Mouse (Mus musculus) forebrain, embryonic 11.5 days (tissue): ENCODE measurements around the gene Anks1. TPM values are rescaled to one million over a fixed set of nuclear protein-coding genes. Genes with fewer than 3 reads are reported as not detected.

ENCODE experiments used
- ATAC-seq: fragments of 200-750 bp; cut with Nextera tagmentation; replicated peaks from 2 replicates; pipeline ENCODE4 v1.8.0; 2017; ENCODE audit warnings: moderate TSS enrichment; ENCODE audit not compliant: low FRiP score
- DNase-seq: peaks from one replicate; pipeline ENCODE4 v3.0.0-alpha.2; 2017; ENCODE audit warnings: low spot score
- H3K27ac ChIP-seq: fragments of 300-500 bp; sonication (generic); 2 replicates; pipeline ENCODE4 v1.5.1; 2014; ENCODE audit warnings: low read depth, low read length
- H3K27me3 ChIP-seq: fragments of 300-500 bp; sonication (generic); 2 replicates; pipeline ENCODE4 v1.6.1; 2014; ENCODE audit warnings: mild to moderate bottlenecking, low read length, mixed read lengths; ENCODE audit not compliant: control insufficient read depth, insufficient read depth
- H3K36me3 ChIP-seq: fragments of 300-500 bp; sonication (generic); 2 replicates; pipeline ENCODE4 v1.6.1; 2014; ENCODE audit warnings: mild to moderate bottlenecking, low read length, moderate library complexity, mixed read lengths; ENCODE audit not compliant: control insufficient read depth, insufficient read depth
- H3K4me1 ChIP-seq: fragments of 300-500 bp; sonication (generic); replicated peaks from 2 replicates; pipeline ENCODE4 v1.6.1; 2014; ENCODE audit warnings: low read length, mixed read lengths; ENCODE audit not compliant: control insufficient read depth, insufficient read depth
- H3K4me2 ChIP-seq: fragments of 300-500 bp; sonication (generic); 2 replicates; pipeline ENCODE4 v1.6.1; 2014; ENCODE audit warnings: low read depth, mild to moderate bottlenecking, low read length, moderate library complexity, mixed read lengths; ENCODE audit not compliant: severe bottlenecking
- H3K4me3 ChIP-seq: fragments of 300-500 bp; sonication (generic); 2 replicates; pipeline ENCODE4 v1.5.1; 2014; ENCODE audit warnings: low read depth, low read length
- H3K9ac ChIP-seq: fragments of 300-500 bp; sonication (generic); 2 replicates; pipeline ENCODE4 v1.6.1; 2014; ENCODE audit warnings: low read length
- H3K9me3 ChIP-seq: fragments of 300-500 bp; sonication (generic); 2 replicates; pipeline ENCODE4 v1.6.1; 2016; ENCODE audit warnings: low read length, mixed read lengths; ENCODE audit not compliant: control insufficient read depth
- WGBS: fragments of 180-500 bp; shearing (Covaris S2); extraction: QIAGEN DNeasy Blood & Tissue Kit; methylation state at CpG from one replicate; pipeline ENCODE4 v1.1.7; 2014; 5-methylcytosine and 5-hydroxymethylcytosine counted together
- polyA plus RNA-seq: library from polyadenylated mRNA; unstranded; fragments of >200 nt; fragmentation: Nextera tagmentation; extraction: Ambion mirVana; gene quantifications from 2 replicates; pipeline ENCODE4 v1.2.1, GENCODE M21; 2014

Gene Anks1
- polyA plus RNA-seq, 1 experiment from 2014 or later: 42.6 TPM

- no peak within 1 kb of the TSS for H3K27ac ChIP-seq
- no peaks in the 10 kb centered on the region for H3K36me3 ChIP-seq
- peak within 1 kb of the TSS; percentile 52 for H3K9ac ChIP-seq
- no peaks in the 10 kb centered on the region for H3K9me3 ChIP-seq
- ATAC-seq (peak; percentile 91), DNase-seq (peak; percentile 91)
- peaks cover 8% of the 10 kb centered on the region; the same call in 1 of the 2 replicates for H3K4me1 ChIP-seq
- H3K4me3 ChIP-seq: peak within 1 kb of the TSS; percentile 56
- under 1% methylated on average over 57 of the region's 57 CpGs for WGBS
- H3K4me2 ChIP-seq: peak within 1 kb of the TSS; percentile 97
- peaks cover 3% of the 10 kb centered on the region for H3K27me3 ChIP-seq
Measured at GRCm38 (mm10) chr17:28080045-28080816, 171.1 kb downstream of the Anks1 start, which contains the start of gene Tcp11. Gene Tcp11 (minus strand): TSS chr17:28080639.

GRCm38 (mm10) chr17:28080817-28081165 is 171.7 kb downstream of the Anks1 start:
- DNase-seq (no peak), ATAC-seq (no peak)
- Histone ChIP-seq H3K27me3 (peaks cover 3% of the 10 kb centered on the region), H3K4me3 (peak overlapping the region; percentile 56; the same call in 1 of the 2 replicates), H3K4me2 (peak overlapping the region; percentile 97; the same call in 1 of the 2 replicates), H3K36me3 (no peaks in the 10 kb centered on the region), H3K9me3 (no peaks in the 10 kb centered on the region), H3K27ac (no peak overlapping the region), H3K4me1 (peaks cover 12% of the 10 kb centered on the region), H3K9ac (no peak overlapping the region)
- 10% methylated on average over 9 of the region's 9 CpGs for WGBS

- H3K4me3 ChIP-seq: no peak overlapping the region
- no peak overlapping the region for H3K4me2 ChIP-seq
- H3K9ac ChIP-seq: no peak overlapping the region
- H3K9me3 ChIP-seq: no peaks in the 10 kb centered on the region
- WGBS: 48% methylated on average over 9 of the region's 9 CpGs
- H3K4me1 ChIP-seq: peaks cover 14% of the 10 kb centered on the region
- H3K27ac ChIP-seq: no peak overlapping the region
- no peaks in the 10 kb centered on the region for H3K36me3 ChIP-seq
- DNase-seq: peak; percentile 81
- H3K27me3 ChIP-seq: peaks cover 3% of the 10 kb centered on the region
- ATAC-seq: no peak
Measured at GRCm38 (mm10) chr17:28081385-28081784, 172.3 kb downstream of the Anks1 start.

GRCm38 (mm10) chr17:28081856-28082255 is 172.8 kb downstream of the Anks1 start:
- DNase-seq (no peak), ATAC-seq (no peak)
- Histone ChIP-seq H3K4me2 (no peak overlapping the region), H3K9me3 (no peaks in the 10 kb centered on the region), H3K36me3 (no peaks in the 10 kb centered on the region), H3K27me3 (peaks cover 3% of the 10 kb centered on the region), H3K4me1 (peaks cover 14% of the 10 kb centered on the region), H3K9ac (no peak overlapping the region), H3K4me3 (no peak overlapping the region), H3K27ac (no peak overlapping the region)
- 89% methylated on average over 7 of the region's 7 CpGs for WGBS

- H3K9ac ChIP-seq: no peak overlapping the region
- H3K27ac ChIP-seq: no peak overlapping the region
- ATAC-seq: no peak
- peaks cover 3% of the 10 kb centered on the region for H3K27me3 ChIP-seq
- H3K4me1 ChIP-seq: peaks cover 18% of the 10 kb centered on the region
- no peak overlapping the region for H3K4me3 ChIP-seq
- no peaks in the 10 kb centered on the region for H3K9me3 ChIP-seq
- no peaks in the 10 kb centered on the region for H3K36me3 ChIP-seq
- H3K4me2 ChIP-seq: no peak overlapping the region
- WGBS: 80% methylated on average over 13 of the region's 13 CpGs
- no peak for DNase-seq
Measured at GRCm38 (mm10) chr17:28082863-28083262, 173.8 kb downstream of the Anks1 start.

GRCm38 (mm10) chr17:28084395-28084905 is 175.3 kb downstream of the Anks1 start:
- Histone ChIP-seq H3K9me3 (no peaks in the 10 kb centered on the region), H3K27ac (no peak overlapping the region), H3K27me3 (peaks cover 3% of the 10 kb centered on the region), H3K4me1 (peaks cover 18% of the 10 kb centered on the region), H3K4me3 (no peak overlapping the region), H3K36me3 (no peaks in the 10 kb centered on the region), H3K4me2 (no peak overlapping the region), H3K9ac (no peak overlapping the region)
- ATAC-seq: no peak
- WGBS: 27% methylated on average over 22 of the region's 22 CpGs
- DNase-seq: peak; percentile 49

- under 1% methylated on average over 16 of the region's 16 CpGs for WGBS
- peaks cover 17% of the 10 kb centered on the region for H3K4me1 ChIP-seq
- peak; percentile 96 for DNase-seq
Measured at GRCm38 (mm10) chr17:28084964-28085363, 175.9 kb downstream of the Anks1 start.

GRCm38 (mm10) chr17:28087430-28087829 is 178.3 kb downstream of the Anks1 start:
- no peak overlapping the region for H3K4me2 ChIP-seq
- peaks cover 15% of the 10 kb centered on the region for H3K4me1 ChIP-seq
- ATAC-seq: no peak
- no peak overlapping the region for H3K27ac ChIP-seq
- no peaks in the 10 kb centered on the region for H3K27me3 ChIP-seq
- no peak overlapping the region for H3K4me3 ChIP-seq
- DNase-seq: no peak
- 14% methylated on average over 5 of the region's 5 CpGs for WGBS
- H3K9me3 ChIP-seq: no peaks in the 10 kb centered on the region; the same call in 1 of the 2 replicates
- H3K9ac ChIP-seq: peak overlapping the region; percentile 12; the same call in 1 of the 2 replicates
- H3K36me3 ChIP-seq: no peaks in the 10 kb centered on the region

More at GRCm38 (mm10) chr17:28084964-28085363, 175.9 kb downstream of the Anks1 start:
- Histone ChIP-seq H3K27me3 (peaks cover 3% of the 10 kb centered on the region), H3K4me2 (peak overlapping the region; percentile 27; the same call in 1 of the 2 replicates), H3K36me3 (no peaks in the 10 kb centered on the region), H3K9ac (no peak overlapping the region), H3K27ac (no peak overlapping the region), H3K9me3 (no peaks in the 10 kb centered on the region), H3K4me3 (no peak overlapping the region)
- ATAC-seq: no peak; the same call in 1 of the 2 replicates
